Mouse (Mus musculus): ENCODE measurements around the gene Hsp90aa1. TPM values are rescaled to one million over a fixed set of nuclear protein-coding genes. Genes with fewer than 3 reads are reported as not detected.
"Not testable (repeated sequence)": the region's sequence is repeated elsewhere in the genome, so short reads cannot be mapped to it uniquely, and the experiment has no call there.

Gene Hsp90aa1
- total RNA-seq, 2 experiments from 2014 or later = 501 to 911 TPM

- no peak for DNase-seq
Measured at GRCm38 (mm10) chr12:110698523-110699170, 3.9 kb downstream of the Hsp90aa1 start.

GRCm38 (mm10) chr12:110698080-110698479 is 4.4 kb downstream of the Hsp90aa1 start:
- DNase-seq = no peak

- DNase-seq = no peak
Measured at GRCm38 (mm10) chr12:110697457-110697856, 5.1 kb downstream of the Hsp90aa1 start.

- DNase-seq = no peak
Measured at GRCm38 (mm10) chr12:110696975-110697400, 5.5 kb downstream of the Hsp90aa1 start.

- peak; percentile 99 for DNase-seq
Measured at GRCm38 (mm10) chr12:110696173-110696974, 6.2 kb downstream of the Hsp90aa1 start.

GRCm38 (mm10) chr12:110695676-110696171 is 6.8 kb downstream of the Hsp90aa1 start:
- DNase-seq = peak; percentile 69 to 75

GRCm38 (mm10) chr12:110693378-110693777 is 9.2 kb downstream of the Hsp90aa1 start:
- not testable (repeated sequence) for DNase-seq

- no peak for DNase-seq
Measured at GRCm38 (mm10) chr12:110689919-110690643, 12.4 kb downstream of the Hsp90aa1 start.

- not testable (repeated sequence) for DNase-seq
Measured at GRCm38 (mm10) chr12:110688921-110689320, 13.6 kb downstream of the Hsp90aa1 start.

- peak; percentile 64 to 75 for DNase-seq
Measured at GRCm38 (mm10) chr12:110687894-110688734, 14.4 kb downstream of the Hsp90aa1 start.

- no peak for DNase-seq
Measured at GRCm38 (mm10) chr12:110683580-110683979, 18.9 kb downstream of the Hsp90aa1 start.

GRCm38 (mm10) chr12:110682561-110683299 is 19.8 kb downstream of the Hsp90aa1 start, which contains the start of gene 1700001K19Rik:
TSS of gene 1700001K19Rik (minus strand) at chr12:110682619.
- DNase-seq = no peak

- DNase-seq = no peak
Measured at GRCm38 (mm10) chr12:110681878-110682277, 20.6 kb downstream of the Hsp90aa1 start.

GRCm38 (mm10) chr12:110681191-110681590 is 21.3 kb downstream of the Hsp90aa1 start:
- DNase-seq = peak in 1 of 2 experiments; percentile 27

- DNase-seq = no peak
Measured at GRCm38 (mm10) chr12:110674243-110674642, 28.3 kb downstream of the Hsp90aa1 start.

GRCm38 (mm10) chr12:110667466-110668077 is 35.0 kb downstream of the Hsp90aa1 start:
- DNase-seq = peak in 1 of 2 experiments; percentile 33

GRCm38 (mm10) chr12:110661746-110662145 is 40.8 kb downstream of the Hsp90aa1 start:
- no peak for DNase-seq

- DNase-seq = no peak
Measured at GRCm38 (mm10) chr12:110651464-110651863, 51.1 kb downstream of the Hsp90aa1 start.

GRCm38 (mm10) chr12:110650241-110650641 is 52.3 kb downstream of the Hsp90aa1 start:
- no peak for DNase-seq

Measured in adrenal gland, postnatal 36 days (tissue).